ENCODE assay signal across 8 mouse cellular contexts in the genomic region with DNA sequence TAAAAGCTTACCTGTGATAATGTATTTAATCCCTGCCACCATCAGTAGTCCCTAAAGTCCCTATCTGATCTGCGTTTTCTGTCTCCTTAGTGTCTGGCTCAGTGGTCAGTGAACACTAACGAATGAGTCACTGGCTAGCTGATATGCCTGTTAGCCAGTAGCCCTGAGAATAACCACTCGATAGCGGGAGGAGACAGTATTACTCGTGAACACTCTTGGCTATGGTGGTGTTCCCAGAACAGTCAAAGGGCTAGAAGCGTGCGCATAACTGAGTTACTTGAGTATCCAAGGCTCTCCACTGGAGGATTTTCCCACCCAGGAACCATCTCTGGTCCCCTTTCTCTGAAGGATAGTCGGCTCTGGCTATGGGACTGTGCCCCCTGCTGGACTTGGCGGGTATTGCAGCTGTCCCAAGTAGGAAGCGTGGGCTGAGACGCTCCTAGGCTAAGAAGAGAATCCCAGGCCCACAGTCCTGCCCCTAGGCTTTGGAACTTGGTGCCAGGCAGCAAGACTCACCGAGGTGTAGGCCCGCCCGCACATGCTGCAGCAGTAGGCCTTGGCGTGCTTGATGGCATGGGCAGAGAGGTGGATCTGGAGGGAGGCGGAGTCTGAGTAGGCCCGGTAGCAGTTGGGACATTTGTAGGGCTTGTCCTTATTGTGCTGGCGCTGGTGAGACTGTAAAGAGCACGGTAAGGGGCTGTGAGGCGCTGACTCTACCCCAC. TPM values are rescaled to one million over a fixed set of nuclear protein-coding genes. Genes with fewer than 3 reads are reported as not detected.
DNase-seq lines count a peak whose midpoint lies in the region; ATAC-seq lines count a peak whose summit lies in the region.

No protein-coding gene starts in this region.

- H3K4me2 ChIP-seq in hindbrain, embryonic 14.5 days (replicated peaks), result no peak overlapping the region

- peaks cover 95% of the 10 kb centered on the region for H3K36me3 ChIP-seq in hindbrain, embryonic 14.5 days (replicated peaks; ENCODE audit: control insufficient read depth, insufficient read depth)

- WGBS in hindbrain, embryonic 14.5 days, result 45% methylated on average over 20 of the region's 20 CpGs

- no peak overlapping the region for H3K4me3 ChIP-seq in hindbrain, embryonic 14.5 days (replicated peaks; ENCODE audit: low read length)

- no peaks in the 10 kb centered on the region for H3K27me3 ChIP-seq in hindbrain, embryonic 14.5 days (ENCODE audit: control insufficient read depth, insufficient read depth, low read length)

- no peaks in the 10 kb centered on the region for H3K4me1 ChIP-seq in hindbrain, embryonic 14.5 days (replicated peaks; ENCODE audit: control insufficient read depth, insufficient read depth, low read length)

- peak; percentile 75 for DNase-seq in Muller cell, postnatal 12 days (ENCODE audit: inconsistent ontology term)
- DNase-seq in cerebellum, adult 9-11 months, result peak; percentile 77
- peak; percentile 67 to 76 for DNase-seq in frontal cortex, postnatal 25 days (ENCODE audit: low spot score in 2 of 2)
- peak; percentile 87 for DNase-seq in hindbrain, embryonic 14.5 days (ENCODE audit: low spot score)
- DNase-seq in layer of hippocampus, postnatal 36 days, result peak; percentile 44 to 58
- peak; percentile 87 for DNase-seq in lung, postnatal 36 days
- DNase-seq in right cerebral cortex, adult 2 months (ENCODE audit: low spot score in 2 of 2), result peak; percentile 67 to 72
- DNase-seq in urinary bladder, postnatal 10 days (ENCODE audit: low spot score), result peak; percentile 43

- peak; percentile 46; the same call in 1 of the 2 replicates for ATAC-seq in hindbrain, embryonic 14.5 days (ENCODE audit: low FRiP score)

- H3K27ac ChIP-seq in hindbrain, embryonic 14.5 days, result no peak overlapping the region

- H3K9ac ChIP-seq in hindbrain, embryonic 14.5 days, result no peak overlapping the region

- no peaks in the 10 kb centered on the region for H3K9me3 ChIP-seq in hindbrain, embryonic 14.5 days (ENCODE audit: control insufficient read depth, low read length)

RNA-seq across cellular contexts. Expression of gene A3galt2, which starts 21.6 kb away (rescaled TPM):
- polyA plus RNA-seq in hindbrain, embryonic 14.5 days (2014; fragmentation: Nextera tagmentation; extraction: Ambion mirVana), result 0.21 and 0.41 TPM in 2 replicates
- total RNA-seq in layer of hippocampus, postnatal 36 days (2021), result under 1 TPM; 0.48 to 0.62 TPM

RNA-seq across cellular contexts. Expression of gene Zfp362, which starts 29.1 kb away (rescaled TPM):
- 29.0 and 33.6 TPM in 2 replicates for polyA plus RNA-seq in hindbrain, embryonic 14.5 days (2014; fragmentation: Nextera tagmentation; extraction: Ambion mirVana)
- total RNA-seq in layer of hippocampus, postnatal 36 days (2021), result 10 to 100 TPM; 23.7 to 29.8 TPM
